Mouse (Mus musculus) heart, adult 2 months (tissue): ENCODE measurements around the gene Cyth3.

Experiments
- EP300 ChIP-seq: fragments of 200-500 bp; IDR thresholded peaks from 2 replicates; pipeline ENCODE4 v1.6.1; 2011; ENCODE audit warnings: low read depth, low read length, control low read depth; ENCODE audit not compliant: insufficient read depth
- POLR2A ChIP-seq: fragments of 200-500 bp; IDR thresholded peaks from 2 replicates; pipeline ENCODE4 v1.6.1; 2011; ENCODE audit warnings: mild to moderate bottlenecking, low read depth, low read length, control low read depth; ENCODE audit not compliant: insufficient read depth

DNA sequence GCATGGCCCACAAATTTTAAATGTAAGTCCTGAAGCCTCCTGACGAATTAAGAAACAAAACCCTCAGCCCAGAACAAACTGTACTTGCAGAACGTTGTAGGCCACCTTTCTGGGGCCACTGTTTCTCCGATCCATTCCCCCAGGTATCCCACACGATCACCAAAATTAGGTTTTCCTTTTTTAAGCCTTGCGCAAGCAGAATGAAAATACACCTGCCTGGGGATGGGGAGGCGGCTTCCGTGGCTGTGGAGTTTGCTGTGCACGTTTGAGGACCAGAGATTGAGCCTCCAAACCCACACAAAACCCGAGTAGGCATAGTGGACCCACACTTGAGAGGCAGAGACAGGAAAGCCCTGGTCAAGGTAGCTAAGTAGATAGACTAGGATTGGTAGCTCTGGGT, 68.1 kb downstream of the Cyth3 start:
- no peak for TF ChIP-seq POLR2A
- no peak for TF ChIP-seq EP300
